ENCODE assay signal across 35 mouse cellular contexts in the genomic region with DNA sequence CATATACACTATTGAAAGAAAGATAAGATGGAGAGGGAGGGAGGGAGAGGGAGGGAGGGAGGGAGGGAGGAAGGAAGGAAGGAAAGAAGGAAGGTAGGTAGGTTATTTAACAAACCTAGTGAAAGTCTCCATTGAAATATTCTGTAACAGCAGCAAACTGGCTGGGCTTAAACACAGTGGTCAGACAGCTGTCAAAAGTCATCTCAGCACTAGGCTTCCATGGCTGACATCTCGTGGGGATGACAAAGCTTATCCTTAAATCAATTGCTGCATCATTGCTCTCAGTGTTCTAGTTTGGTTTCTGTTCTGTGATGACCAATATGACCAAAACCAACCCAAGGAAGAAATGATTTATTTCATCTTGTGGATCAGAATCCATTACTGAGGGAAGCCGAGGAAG.
"Had no signal": no experiment of that assay in that cellular context is flagged by ENCODE, and none has a peak within 500 bp of the region (broad histone marks: within the 10 kb centered on the region; RNA-seq: fewer than 3 reads in every experiment).

No protein-coding gene starts in this region.

- H3K4me3 ChIP-seq: heart, embryonic 10.5 days; heart, embryonic 12.5 days; heart, embryonic 13.5 days; heart, embryonic 15.5 days; hindbrain, embryonic 10.5 days; hindbrain, embryonic 12.5 days; hindbrain, embryonic 13.5 days; hindbrain, embryonic 15.5 days; intestine, embryonic 15.5 days; kidney, embryonic 15.5 days; layer of hippocampus, adult 2 months; left cerebral cortex, adult 2 months had no signal

- H3K27ac ChIP-seq: heart, embryonic 13.5 days; hindbrain, embryonic 10.5 days; hindbrain, embryonic 12.5 days; hindbrain, embryonic 13.5 days; hindbrain, embryonic 14.5 days; hindbrain, embryonic 15.5 days; hindbrain, postnatal 0 days; intestine, embryonic 15.5 days; kidney, embryonic 15.5 days; kidney, postnatal 0 days; layer of hippocampus, adult 2 months; left cerebral cortex, adult 2 months had no signal

- H3K9ac ChIP-seq: heart, embryonic 12.5 days; heart, embryonic 13.5 days; heart, embryonic 15.5 days; hindbrain, embryonic 12.5 days; hindbrain, embryonic 13.5 days; hindbrain, embryonic 14.5 days; hindbrain, embryonic 15.5 days; intestine, embryonic 15.5 days; kidney, embryonic 15.5 days had no signal

- H3K4me2 ChIP-seq: heart, embryonic 12.5 days; heart, embryonic 13.5 days; heart, embryonic 15.5 days; hindbrain, embryonic 12.5 days; hindbrain, embryonic 13.5 days; hindbrain, embryonic 14.5 days; hindbrain, embryonic 15.5 days; intestine, embryonic 15.5 days; kidney, embryonic 15.5 days had no signal

- H3K36me3 ChIP-seq: heart, embryonic 12.5 days; heart, embryonic 13.5 days; heart, embryonic 15.5 days; hindbrain, embryonic 10.5 days; hindbrain, embryonic 12.5 days; hindbrain, embryonic 13.5 days; hindbrain, embryonic 15.5 days; intestine, embryonic 15.5 days; kidney, embryonic 15.5 days had no signal

- H3K27me3 ChIP-seq: heart, embryonic 12.5 days; heart, embryonic 13.5 days; heart, embryonic 15.5 days; hindbrain, embryonic 12.5 days; hindbrain, embryonic 13.5 days; hindbrain, embryonic 15.5 days; intestine, embryonic 15.5 days; kidney, embryonic 15.5 days had no signal

- H3K4me1 ChIP-seq: hindbrain, embryonic 13.5 days; hindbrain, embryonic 15.5 days had no signal

- H3K9me3 ChIP-seq: heart, embryonic 10.5 days; heart, embryonic 15.5 days; hindbrain, embryonic 13.5 days; hindbrain, embryonic 15.5 days; intestine, embryonic 15.5 days had no signal

- ATAC-seq: hindbrain, embryonic 16.5 days; hindbrain, postnatal 0 days; inflammation-experienced regulatory T-cells, adult 6 months; intestine, embryonic 15.5 days; intestine, embryonic 16.5 days; intestine, postnatal 0 days had no signal

- DNase-seq: heart, postnatal 10 days; heart, postnatal 14 days; heart, postnatal 36 days; heart, postnatal 4 days; kidney, adult 11 months; kidney, adult 18-20 months; kidney, adult 2 months; kidney, adult 8-10 months; kidney, adult 9 months; kidney, postnatal 10 days; kidney, postnatal 14 days; kidney, postnatal 25 days; kidney, postnatal 36 days; kidney, postnatal 4 days; layer of hippocampus, adult 9-11 months; layer of hippocampus, postnatal 36 days had no signal
